Mouse (Mus musculus): ENCODE results near the gene Nr1d1.

- TF ChIP-seq POLR2A (IDR thresholded peaks at IDR 0.05; ENCODE audit: low read depth, low read length) (no peak), CTCF (IDR thresholded peaks at IDR 0.05; ENCODE audit: extremely low read depth, insufficient read length, insufficient replicate concordance, low read depth, low read length) (no peak)
Observed at GRCm38 (mm10) chr11:98791448-98791847, 16.3 kb upstream of the Nr1d1 start.
